In the genomic region with DNA sequence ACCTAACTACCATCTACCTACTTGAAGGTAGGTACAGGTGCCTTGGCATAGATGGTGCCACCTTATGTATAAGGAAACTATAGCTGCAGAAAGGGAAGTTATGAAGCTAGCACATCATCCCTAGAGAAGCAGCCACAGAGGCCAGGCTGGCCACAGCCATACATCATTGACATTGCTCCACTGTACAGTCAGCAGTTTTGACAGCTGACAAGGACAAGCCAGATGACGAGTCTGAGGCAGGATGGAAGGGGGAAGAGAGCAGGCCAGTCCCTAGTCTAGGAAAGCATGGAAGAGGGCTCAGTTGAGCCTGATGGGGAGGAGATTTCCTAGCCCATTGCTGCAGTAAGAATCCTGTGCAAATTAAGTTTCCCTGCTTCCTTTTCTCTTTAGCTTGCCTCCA, we compare ENCODE assay signal across 15 mouse cellular contexts.
DNase-seq lines count a peak whose midpoint lies in the region; ATAC-seq and TF ChIP-seq lines count a peak whose summit lies in the region.
"Had no signal": no experiment of that assay in that cellular context is flagged by ENCODE, and none has a peak within 500 bp of the region (broad histone marks: within the 10 kb centered on the region; RNA-seq: fewer than 3 reads in every experiment).

No protein-coding gene starts in this region.

- peaks cover 89% of the 10 kb centered on the region for H3K27me3 ChIP-seq in forebrain, embryonic 10.5 days (ENCODE audit: poor library complexity, severe bottlenecking)
- peaks cover 9% of the 10 kb centered on the region; the same call in 1 of the 2 replicates for H3K27me3 ChIP-seq in forebrain, embryonic 11.5 days (ENCODE audit: control insufficient read depth, insufficient read depth, low read length)
- H3K27me3 ChIP-seq in midbrain, embryonic 13.5 days: peaks cover 75% of the 10 kb centered on the region
- peaks cover 5% of the 10 kb centered on the region; the same call in 1 of the 2 replicates for H3K27me3 ChIP-seq in midbrain, embryonic 15.5 days (replicated peaks)
- no peaks in the 10 kb centered on the region for H3K27me3 ChIP-seq in forebrain, postnatal 0 days (ENCODE audit: insufficient read depth, low read length)
- no peaks in the 10 kb centered on the region for H3K27me3 ChIP-seq in lung, postnatal 0 days (replicated peaks; ENCODE audit: insufficient read depth, low read length)
- no peaks in the 10 kb centered on the region for H3K27me3 ChIP-seq in kidney, adult 2 months (replicated peaks; ENCODE audit: control insufficient read depth, insufficient read depth, low read length)
- no peaks in the 10 kb centered on the region for H3K27me3 ChIP-seq in kidney, embryonic 16.5 days (ENCODE audit: insufficient read depth, low read length)

- H3K4me3 ChIP-seq in forebrain, embryonic 10.5 days: no peak overlapping the region
- H3K4me3 ChIP-seq in forebrain, embryonic 11.5 days (ENCODE audit: low read depth, low read length): no peak overlapping the region
- no peak overlapping the region for H3K4me3 ChIP-seq in midbrain, embryonic 13.5 days (replicated peaks)
- no peak overlapping the region for H3K4me3 ChIP-seq in midbrain, embryonic 15.5 days
- no peak overlapping the region for H3K4me3 ChIP-seq in forebrain, postnatal 0 days (ENCODE audit: low read depth, low read length)
- no peak overlapping the region for H3K4me3 ChIP-seq in lung, postnatal 0 days (ENCODE audit: low read depth, low read length)
- no peak overlapping the region for H3K4me3 ChIP-seq in kidney, adult 2 months (ENCODE audit: insufficient read depth, low read depth, low read length)
- no peak overlapping the region for H3K4me3 ChIP-seq in kidney, embryonic 16.5 days (ENCODE audit: low read length)

- ATAC-seq in forebrain, embryonic 11.5 days (replicated peaks; ENCODE audit: low FRiP score): no peak
- 0 out of 2 replicates have a peak, but pooled peaks have one; percentile 13 for ATAC-seq in midbrain, embryonic 13.5 days
- no peak for ATAC-seq in midbrain, embryonic 15.5 days (replicated peaks)
- ATAC-seq in forebrain, postnatal 0 days: peak; percentile 12; the same call in 1 of the 2 replicates
- ATAC-seq in lung, postnatal 0 days: no peak
- no peak for ATAC-seq in kidney, embryonic 16.5 days (ENCODE audit: low FRiP score, low TSS enrichment)
- ATAC-seq: intestine, embryonic 16.5 days had no signal

- peak overlapping the region; percentile 22; the same call in 1 of the 2 replicates for H3K27ac ChIP-seq in forebrain, embryonic 10.5 days
- no peak overlapping the region for H3K27ac ChIP-seq in forebrain, embryonic 11.5 days (ENCODE audit: low read depth, low read length)
- H3K27ac ChIP-seq in midbrain, embryonic 13.5 days: no peak overlapping the region
- no peak overlapping the region for H3K27ac ChIP-seq in midbrain, embryonic 15.5 days
- H3K27ac ChIP-seq in forebrain, postnatal 0 days (ENCODE audit: low read depth, low read length): 0 out of 2 replicates have a peak overlapping the region, but pooled peaks have one; percentile 47
- H3K27ac ChIP-seq in lung, postnatal 0 days (ENCODE audit: low read length): no peak overlapping the region
- no peak overlapping the region for H3K27ac ChIP-seq in kidney, adult 2 months (ENCODE audit: insufficient read depth, low read depth, low read length)
- no peak overlapping the region for H3K27ac ChIP-seq in kidney, embryonic 16.5 days (ENCODE audit: low read length)

- no peak for TF ChIP-seq POLR2A in kidney, adult 2 months (IDR thresholded peaks at IDR 0.05; ENCODE audit: low read depth, low read length)

- H3K36me3 ChIP-seq in forebrain, embryonic 10.5 days (replicated peaks): peaks cover 50% of the 10 kb centered on the region
- H3K36me3 ChIP-seq in forebrain, embryonic 11.5 days (ENCODE audit: control insufficient read depth, insufficient read depth, low read length): no peaks in the 10 kb centered on the region
- H3K36me3 ChIP-seq in midbrain, embryonic 13.5 days: peaks cover 7% of the 10 kb centered on the region; the same call in 1 of the 2 replicates
- no peaks in the 10 kb centered on the region for H3K36me3 ChIP-seq in midbrain, embryonic 15.5 days (replicated peaks)
- H3K36me3 ChIP-seq in forebrain, postnatal 0 days (ENCODE audit: insufficient read depth): peaks cover 7% of the 10 kb centered on the region; the same call in 1 of the 2 replicates
- H3K36me3 ChIP-seq in lung, postnatal 0 days (ENCODE audit: insufficient read depth, low read length): no peaks in the 10 kb centered on the region
- no peaks in the 10 kb centered on the region for H3K36me3 ChIP-seq in kidney, adult 2 months (ENCODE audit: control insufficient read depth, insufficient read depth, low read length)
- no peaks in the 10 kb centered on the region for H3K36me3 ChIP-seq in kidney, embryonic 16.5 days (ENCODE audit: insufficient read depth, low read length)

- no peak overlapping the region for H3K4me2 ChIP-seq in forebrain, embryonic 11.5 days (ENCODE audit: low read depth, low read length, severe bottlenecking)
- no peak overlapping the region for H3K4me2 ChIP-seq in midbrain, embryonic 13.5 days (replicated peaks)
- H3K4me2 ChIP-seq in midbrain, embryonic 15.5 days: no peak overlapping the region
- no peak overlapping the region for H3K4me2 ChIP-seq in forebrain, postnatal 0 days (ENCODE audit: low read depth)
- no peak overlapping the region for H3K4me2 ChIP-seq in lung, postnatal 0 days (replicated peaks; ENCODE audit: low read depth, low read length)
- H3K4me2 ChIP-seq in kidney, embryonic 16.5 days (replicated peaks; ENCODE audit: low read depth, low read length): no peak overlapping the region
- H3K4me2 ChIP-seq: liver, embryonic 11.5 days; lung, embryonic 14.5 days had no signal

- TF ChIP-seq EP300 in lung, postnatal 0 days (IDR thresholded peaks at IDR 0.05): no peak

- H3K9ac ChIP-seq in forebrain, embryonic 11.5 days (ENCODE audit: low read length): no peak overlapping the region
- H3K9ac ChIP-seq in midbrain, embryonic 13.5 days (replicated peaks): no peak overlapping the region
- no peak overlapping the region for H3K9ac ChIP-seq in midbrain, embryonic 15.5 days
- H3K9ac ChIP-seq in forebrain, postnatal 0 days: no peak overlapping the region
- no peak overlapping the region for H3K9ac ChIP-seq in lung, postnatal 0 days (replicated peaks; ENCODE audit: low read depth)
- no peak overlapping the region for H3K9ac ChIP-seq in kidney, embryonic 16.5 days (replicated peaks; ENCODE audit: low read length)
- H3K9ac ChIP-seq: lung, embryonic 14.5 days had no signal

- WGBS in forebrain, embryonic 10.5 days: 89% methylated on average over 1 of the region's 1 CpGs
- WGBS in forebrain, embryonic 11.5 days: 71% methylated on average over 1 of the region's 1 CpGs
- WGBS in midbrain, embryonic 13.5 days: 53% methylated on average over 1 of the region's 1 CpGs
- WGBS in midbrain, embryonic 15.5 days: 35% methylated on average over 1 of the region's 1 CpGs
- 11% methylated on average over 1 of the region's 1 CpGs for WGBS in forebrain, postnatal 0 days
- WGBS in lung, postnatal 0 days: 57% methylated on average over 1 of the region's 1 CpGs
- 63% methylated on average over 1 of the region's 1 CpGs for WGBS in kidney, adult 2 months
- 50% methylated on average over 1 of the region's 1 CpGs for WGBS in kidney, embryonic 16.5 days

- no peaks in the 10 kb centered on the region for H3K9me3 ChIP-seq in forebrain, embryonic 10.5 days
- no peaks in the 10 kb centered on the region for H3K9me3 ChIP-seq in forebrain, embryonic 11.5 days (ENCODE audit: control insufficient read depth, low read length)
- H3K9me3 ChIP-seq in midbrain, embryonic 13.5 days: no peaks in the 10 kb centered on the region
- no peaks in the 10 kb centered on the region for H3K9me3 ChIP-seq in midbrain, embryonic 15.5 days
- H3K9me3 ChIP-seq in forebrain, postnatal 0 days (ENCODE audit: low read length): no peaks in the 10 kb centered on the region
- no peaks in the 10 kb centered on the region for H3K9me3 ChIP-seq in lung, postnatal 0 days (ENCODE audit: low read length)
- no peaks in the 10 kb centered on the region for H3K9me3 ChIP-seq in kidney, embryonic 16.5 days (ENCODE audit: low read length)

- peaks cover 37% of the 10 kb centered on the region for H3K4me1 ChIP-seq in forebrain, embryonic 10.5 days
- peaks cover 19% of the 10 kb centered on the region for H3K4me1 ChIP-seq in forebrain, embryonic 11.5 days (replicated peaks; ENCODE audit: control insufficient read depth, insufficient read depth, low read length)
- H3K4me1 ChIP-seq in midbrain, embryonic 13.5 days (replicated peaks): peaks cover 37% of the 10 kb centered on the region
- peaks cover 27% of the 10 kb centered on the region for H3K4me1 ChIP-seq in midbrain, embryonic 15.5 days
- H3K4me1 ChIP-seq in forebrain, postnatal 0 days (ENCODE audit: insufficient read depth): peaks cover 23% of the 10 kb centered on the region; the same call in 1 of the 2 replicates
- H3K4me1 ChIP-seq in lung, postnatal 0 days (ENCODE audit: insufficient read depth, low read depth, low read length): no peaks in the 10 kb centered on the region
- no peaks in the 10 kb centered on the region for H3K4me1 ChIP-seq in kidney, adult 2 months (ENCODE audit: control insufficient read depth, insufficient read depth, low read length)
- H3K4me1 ChIP-seq in kidney, embryonic 16.5 days (ENCODE audit: insufficient read depth, low read length): no peaks in the 10 kb centered on the region

- TF ChIP-seq CTCF in forebrain, postnatal 0 days (IDR thresholded peaks at IDR 0.05; ENCODE audit: low read depth): no peak
- no peak for TF ChIP-seq CTCF in lung, postnatal 0 days (IDR thresholded peaks at IDR 0.05)
- no peak for TF ChIP-seq CTCF in kidney, adult 2 months (conservative IDR thresholded peaks at IDR 0.05; ENCODE audit: insufficient read depth, insufficient read length, low read depth, low read length)

- DNase-seq in forebrain, embryonic 10.5 days (ENCODE audit: extremely low spot score, low spot score): no peak
- DNase-seq in forebrain, embryonic 11.5 days (ENCODE audit: low spot score): no peak
- DNase-seq in forebrain, postnatal 0 days: no peak
- no peak for DNase-seq in lung, postnatal 0 days (ENCODE audit: low spot score)
- no peak for DNase-seq in kidney, adult 2 months
- DNase-seq: cerebellum, adult 2 months; gastrocnemius, postnatal 14 days; kidney, postnatal 25 days; left cerebral cortex, postnatal 4 days; lung, embryonic 14.5 days had no signal

Comparison
In these comparisons a context has a peak if more than half of its experiments do, and no peak if none do; other contexts are left out.
1. H3K27ac ChIP-seq: peak in forebrain, embryonic 10.5 days (single experiment) and forebrain, postnatal 0 days (single experiment); none in forebrain, embryonic 11.5 days (single experiment), midbrain, embryonic 13.5 days (single experiment), midbrain, embryonic 15.5 days (single experiment), lung, postnatal 0 days (single experiment), kidney, adult 2 months (single experiment) and kidney, embryonic 16.5 days (single experiment).
2. ATAC-seq: peak in midbrain, embryonic 13.5 days (single experiment) and forebrain, postnatal 0 days (single experiment); none in forebrain, embryonic 11.5 days (single experiment), midbrain, embryonic 15.5 days (single experiment), lung, postnatal 0 days (single experiment) and kidney, embryonic 16.5 days (single experiment).